Mouse (Mus musculus): ENCODE results near the gene Nek2.

Gene Nek2

GRCm38 (mm10) chr1:191814935-191815334 lies 6.3 kb upstream of the Nek2 start:
- DNase-seq (ENCODE audit: low read depth), result no peak

- no peak for DNase-seq (ENCODE audit: low read depth)
These were observed 4.6 kb upstream of the Nek2 start for GRCm38 (mm10) chr1:191816596-191816995.

- DNase-seq (ENCODE audit: low read depth), result peak; percentile 84
These were observed 3.7 kb upstream of the Nek2 start for GRCm38 (mm10) chr1:191817418-191818144.

GRCm38 (mm10) chr1:191818145-191818631 lies 3.1 kb upstream of the Nek2 start:
- DNase-seq (ENCODE audit: low read depth), result no peak

GRCm38 (mm10) chr1:191819026-191819425 lies 2.2 kb upstream of the Nek2 start:
- DNase-seq (ENCODE audit: low read depth), result no peak

- no peak for DNase-seq (ENCODE audit: low read depth)
These were observed 306 bp upstream of the Nek2 start for GRCm38 (mm10) chr1:191820951-191821325.

- DNase-seq (ENCODE audit: low read depth), result no peak
These were observed 7.9 kb downstream of the Nek2 start for GRCm38 (mm10) chr1:191829124-191829523.

GRCm38 (mm10) chr1:191833396-191833795 lies 12.2 kb downstream of the Nek2 start:
- DNase-seq (ENCODE audit: low read depth), result no peak

- DNase-seq (ENCODE audit: low read depth), result peak; percentile 63
These were observed 13.6 kb downstream of the Nek2 start for GRCm38 (mm10) chr1:191834825-191835224.

GRCm38 (mm10) chr1:191836318-191836985 lies 15.2 kb downstream of the Nek2 start:
- DNase-seq (ENCODE audit: low read depth), result no peak

GRCm38 (mm10) chr1:191837691-191838090 lies 16.4 kb downstream of the Nek2 start:
- DNase-seq (ENCODE audit: low read depth), result no peak

- no peak for DNase-seq (ENCODE audit: low read depth)
These were observed 17.9 kb downstream of the Nek2 start for GRCm38 (mm10) chr1:191838994-191839741.

- no peak for DNase-seq (ENCODE audit: low read depth)
These were observed 19.7 kb downstream of the Nek2 start for GRCm38 (mm10) chr1:191840774-191841565.

GRCm38 (mm10) chr1:191842247-191842646 lies 21.0 kb downstream of the Nek2 start:
- no peak for DNase-seq (ENCODE audit: low read depth)

GRCm38 (mm10) chr1:191846667-191847066 lies 25.4 kb downstream of the Nek2 start:
- no peak for DNase-seq (ENCODE audit: low read depth)

- no peak for DNase-seq (ENCODE audit: low read depth)
These were observed 28.3 kb downstream of the Nek2 start for GRCm38 (mm10) chr1:191849501-191849900.

GRCm38 (mm10) chr1:191853442-191853841 lies 32.2 kb downstream of the Nek2 start:
- DNase-seq (ENCODE audit: low read depth), result no peak

- DNase-seq (ENCODE audit: low read depth), result no peak
These were observed 33.5 kb downstream of the Nek2 start for GRCm38 (mm10) chr1:191854716-191855115.

- DNase-seq (ENCODE audit: low read depth), result peak; percentile 56
These were observed 34.1 kb downstream of the Nek2 start for GRCm38 (mm10) chr1:191855136-191855878.

GRCm38 (mm10) chr1:191856886-191857651 lies 35.8 kb downstream of the Nek2 start:
- no peak for DNase-seq (ENCODE audit: low read depth)
